Mouse (Mus musculus) kidney, adult 2 months (tissue): ENCODE results near the gene Hipk3.

Source experiments
- CTCF ChIP-seq: fragments of 200-500 bp; conservative IDR thresholded peaks from 2 replicates; pipeline ENCODE4 v1.5.1; 2011; ENCODE audit warnings: low read depth, mild to moderate bottlenecking, control low read depth, low read length, moderate library complexity, mixed read lengths; ENCODE audit not compliant: insufficient read depth, insufficient read length
- POLR2A ChIP-seq: fragments of 200-500 bp; IDR thresholded peaks from one replicate; pipeline ENCODE4 v1.6.1; 2011; ENCODE audit warnings: low read depth, low read length, control low read depth

DNA sequence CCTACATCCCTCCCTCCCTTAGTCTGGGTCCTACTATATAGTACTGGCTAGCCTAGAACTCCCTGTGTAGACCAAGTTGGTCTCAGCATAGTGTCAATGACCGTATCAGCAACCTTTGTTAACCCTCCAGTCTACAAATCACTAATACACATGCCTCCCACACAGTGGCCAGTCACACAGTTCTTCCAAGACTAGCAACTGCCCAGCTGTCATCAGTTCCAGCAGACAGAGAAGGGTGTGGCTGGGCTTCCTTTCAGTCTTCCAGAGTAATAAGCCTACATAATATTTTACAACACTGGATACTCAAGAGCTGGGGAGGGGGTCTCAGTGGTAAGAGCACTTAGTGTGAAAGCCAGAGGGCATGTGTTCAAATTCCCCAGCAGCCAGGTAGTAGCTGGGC lies 74.2 kb downstream of the Hipk3 start:
- no peak for TF ChIP-seq POLR2A
- no peak for TF ChIP-seq CTCF
